Mouse (Mus musculus): ENCODE measurements around the gene Ano8.

DNA sequence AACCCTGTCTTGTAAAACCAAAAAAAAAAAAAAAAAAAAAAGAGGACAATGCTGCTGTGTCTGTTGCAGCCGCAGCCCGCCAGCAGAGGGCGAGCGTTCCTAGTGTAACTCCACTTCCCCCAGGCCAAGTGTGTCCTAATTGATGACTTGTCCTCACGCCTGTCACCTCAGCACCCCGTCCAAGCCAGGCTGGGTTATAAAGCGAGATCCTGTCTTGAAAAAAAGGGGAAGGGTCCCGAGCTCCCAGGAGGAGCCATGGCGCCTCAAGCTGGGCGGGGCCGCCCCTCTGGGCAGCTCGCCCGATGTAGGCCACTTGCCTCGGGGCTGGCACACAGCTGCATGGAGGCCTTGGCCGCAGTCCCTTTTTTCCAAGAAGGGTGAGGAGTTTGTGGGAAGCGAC lies 9.3 kb upstream of the Ano8 start:
- TF ChIP-seq CTCF (IDR thresholded peaks at IDR 0.05; ENCODE audit: borderline replicate concordance, extremely low read depth, insufficient read depth, insufficient read length): peak; percentile 85
- TF ChIP-seq POLR2A (IDR thresholded peaks at IDR 0.05; ENCODE audit: borderline replicate concordance, extremely low read depth, insufficient read depth, insufficient read length, poor library complexity, severe bottlenecking): no peak

All from brain, embryonic 14.5 days (tissue).